Mouse (Mus musculus) hindbrain, postnatal 0 days (tissue): Measurements from ENCODE around the gene Dmwd. TPM values are rescaled to one million over a fixed set of nuclear protein-coding genes. Genes with fewer than 3 reads are reported as not detected.
A peak's percentile ranks its signal among the peaks of the same experiment; 100 is the strongest.

Experiments used
- ATAC-seq: fragments of 200-750 bp; cut with Nextera tagmentation; 2 replicates; pipeline ENCODE4 v1.8.0; 2017; ENCODE audit warnings: mild to moderate bottlenecking, moderate TSS enrichment, moderate library complexity
- DNase-seq: peaks from one replicate; pipeline ENCODE4 v3.0.0-alpha.2; 2015; ENCODE audit warnings: low spot score
- H3K27ac ChIP-seq: fragments of 300-500 bp; sonication (generic); 2 replicates; pipeline ENCODE4 v1.5.1; 2014; ENCODE audit warnings: mild to moderate bottlenecking
- H3K27me3 ChIP-seq: fragments of 300-500 bp; sonication (generic); 2 replicates; pipeline ENCODE4 v1.6.1; 2014; ENCODE audit warnings: low read length, mixed read lengths; ENCODE audit not compliant: insufficient read depth
- H3K36me3 ChIP-seq: fragments of 300-500 bp; sonication (generic); 2 replicates; pipeline ENCODE4 v1.6.1; 2014; ENCODE audit warnings: low read length, mixed read lengths; ENCODE audit not compliant: insufficient read depth
- H3K4me1 ChIP-seq: fragments of 300-500 bp; sonication (generic); 2 replicates; pipeline ENCODE4 v1.6.1; 2014; ENCODE audit warnings: antibody characterized with exemption, low read length, mixed read lengths; ENCODE audit not compliant: insufficient read depth
- H3K4me2 ChIP-seq: fragments of 300-500 bp; sonication (generic); 2 replicates; pipeline ENCODE4 v1.6.1; 2014; ENCODE audit warnings: low read depth, mild to moderate bottlenecking, low read length, moderate library complexity, mixed read lengths
- H3K4me3 ChIP-seq: fragments of 300-500 bp; sonication (generic); 2 replicates; pipeline ENCODE4 v1.5.1; 2014; ENCODE audit warnings: low read length
- H3K9ac ChIP-seq: fragments of 300-500 bp; sonication (generic); replicated peaks from 2 replicates; pipeline ENCODE4 v1.6.1; 2014; ENCODE audit warnings: mild to moderate bottlenecking, low read length, moderate library complexity, mixed read lengths
- H3K9me3 ChIP-seq: fragments of 300-500 bp; sonication (generic); 2 replicates; pipeline ENCODE4 v1.6.1; 2016; ENCODE audit warnings: low read length, mixed read lengths
- CTCF ChIP-seq: IDR thresholded peaks from 2 replicates; pipeline ENCODE4 v1.5.1; 2016; ENCODE audit warnings: antibody characterized with exemption, control low read depth, low read depth
- WGBS: fragments of 180-500 bp; shearing (Covaris S2); extraction: QIAGEN DNeasy Blood & Tissue Kit; methylation state at CpG from one replicate; pipeline ENCODE4 v1.1.7; 2014; 5-methylcytosine and 5-hydroxymethylcytosine counted together
- polyA plus RNA-seq: library from polyadenylated mRNA; unstranded; fragments of >200 nt; fragmentation: Nextera tagmentation; extraction: Ambion mirVana; gene quantifications from 2 replicates; pipeline ENCODE4 v1.2.1, GENCODE M21; 2015
- total RNA-seq: library from RNA; depleted of rRNA; stranded (reverse); fragments of >200 nt; gene quantifications from 2 replicates; pipeline ENCODE4 v1.2.3, GENCODE M21; 2014

Gene Dmwd
- total and polyA plus RNA-seq, 2 experiments from 2014 or later, result 30.9 to 151 TPM

DNA sequence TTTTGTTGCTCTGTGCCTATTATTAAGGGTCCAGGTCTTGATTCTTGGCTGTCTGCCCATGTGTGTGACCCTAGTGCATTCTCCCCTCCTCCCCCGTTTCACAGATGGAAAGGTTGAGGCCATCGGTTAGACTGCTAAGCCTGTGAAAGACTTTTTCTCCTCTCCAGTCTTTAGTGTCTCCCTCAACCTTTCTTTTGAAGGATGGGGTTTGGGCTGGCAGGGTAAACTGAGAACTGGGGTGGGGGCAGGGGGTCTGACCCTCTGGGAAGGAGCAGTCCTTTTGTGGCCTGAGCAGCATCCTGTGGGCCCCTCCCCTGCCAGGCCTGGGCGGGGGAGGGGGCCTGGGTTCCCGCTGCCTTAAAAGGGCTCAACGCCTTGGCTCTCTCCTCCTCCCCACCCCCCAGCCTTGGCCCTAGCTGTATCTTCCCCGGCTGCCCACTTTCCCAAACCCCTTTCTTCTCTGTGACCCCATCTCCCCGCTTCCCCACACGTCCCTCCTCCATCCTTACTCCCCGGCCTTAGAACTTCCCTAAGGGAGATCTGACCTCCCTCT lies 9.0 kb downstream of the Dmwd start:
- TF ChIP-seq CTCF, result no peak
- 27% methylated on average over 9 of the region's 9 CpGs for WGBS
- Histone ChIP-seq H3K4me1 (no peaks in the 10 kb centered on the region), H3K4me2 (no peak overlapping the region), H3K27ac (no peak overlapping the region), H3K27me3 (no peaks in the 10 kb centered on the region), H3K4me3 (no peak overlapping the region), H3K36me3 (peaks cover 34% of the 10 kb centered on the region), H3K9ac (no peak overlapping the region), H3K9me3 (no peaks in the 10 kb centered on the region)
- no peak for ATAC-seq
- no peak for DNase-seq

DNA sequence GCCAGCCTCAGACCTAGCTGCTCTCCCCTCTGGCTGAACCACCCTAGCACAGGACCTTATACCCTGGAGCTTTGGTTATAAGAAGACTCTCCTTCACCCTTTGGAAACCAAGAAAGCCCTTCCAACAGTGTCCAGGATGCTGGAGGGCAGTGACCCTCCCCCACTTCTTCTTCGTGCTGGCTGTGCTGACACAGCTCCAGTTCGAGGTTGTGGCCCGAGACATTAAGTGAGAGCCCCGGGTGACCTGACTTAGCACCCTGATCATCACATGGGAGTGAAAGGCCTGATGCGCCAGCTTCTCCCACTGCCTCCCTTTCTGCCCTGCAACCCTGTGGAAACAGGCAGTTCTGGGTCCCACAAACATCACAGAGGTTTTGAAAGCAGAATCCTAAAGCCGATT lies 9.5 kb downstream of the Dmwd start:
- peaks cover 30% of the 10 kb centered on the region for H3K36me3 ChIP-seq
- no peaks in the 10 kb centered on the region for H3K4me1 ChIP-seq
- ATAC-seq (no peak), DNase-seq (no peak)
- H3K4me3 ChIP-seq, result no peak overlapping the region
- no peak for TF ChIP-seq CTCF
- H3K27ac ChIP-seq, result no peak overlapping the region
- H3K27me3 ChIP-seq, result no peaks in the 10 kb centered on the region
- H3K9ac ChIP-seq, result no peak overlapping the region
- no peaks in the 10 kb centered on the region for H3K9me3 ChIP-seq
- no peak overlapping the region for H3K4me2 ChIP-seq
- WGBS, result 21% methylated on average over 6 of the region's 6 CpGs

DNA sequence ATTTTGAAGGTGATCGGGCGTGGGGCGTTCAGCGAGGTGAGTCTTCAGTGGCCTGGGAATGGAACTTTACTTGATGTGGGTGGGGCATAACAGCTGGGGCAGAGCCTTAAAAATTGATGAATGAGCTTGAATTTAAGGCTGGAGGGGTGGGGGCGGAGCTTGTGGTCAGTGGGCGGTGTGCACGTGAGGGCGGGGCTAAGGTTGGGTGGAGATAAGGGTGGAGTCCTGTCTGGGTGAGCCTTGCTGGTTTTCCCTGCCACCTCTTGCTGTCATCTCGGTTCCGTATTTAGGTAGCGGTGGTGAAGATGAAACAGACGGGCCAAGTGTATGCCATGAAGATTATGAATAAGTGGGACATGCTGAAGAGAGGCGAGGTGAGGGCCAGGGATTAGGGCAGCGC lies 10.0 kb downstream of the Dmwd start:
- Histone ChIP-seq H3K36me3 (peaks cover 30% of the 10 kb centered on the region), H3K9ac (no peak overlapping the region), H3K4me3 (no peak overlapping the region), H3K27ac (no peak overlapping the region), H3K9me3 (no peaks in the 10 kb centered on the region), H3K4me2 (no peak overlapping the region), H3K27me3 (no peaks in the 10 kb centered on the region), H3K4me1 (no peaks in the 10 kb centered on the region)
- no peak for TF ChIP-seq CTCF
- WGBS, result 28% methylated on average over 14 of the region's 14 CpGs
- DNase-seq (no peak), ATAC-seq (no peak)

DNA sequence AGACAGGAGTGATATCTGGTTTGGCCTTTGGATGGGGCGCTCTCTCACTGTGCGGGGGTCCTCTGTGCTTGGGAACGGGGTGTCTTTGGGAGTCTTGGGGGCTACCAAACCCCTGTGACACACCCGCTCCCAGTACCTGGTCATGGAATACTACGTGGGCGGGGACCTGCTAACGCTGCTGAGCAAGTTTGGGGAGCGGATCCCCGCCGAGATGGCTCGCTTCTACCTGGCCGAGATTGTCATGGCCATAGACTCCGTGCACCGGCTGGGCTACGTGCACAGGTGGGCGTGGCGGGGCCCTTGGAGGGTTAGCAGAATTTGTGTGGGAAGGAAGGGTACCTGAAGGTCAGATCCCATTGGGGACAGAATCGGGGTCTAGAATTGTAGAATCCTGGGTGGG lies 10.7 kb downstream of the Dmwd start:
- Histone ChIP-seq H3K9ac (no peak overlapping the region), H3K27me3 (no peaks in the 10 kb centered on the region), H3K36me3 (peaks cover 24% of the 10 kb centered on the region), H3K9me3 (no peaks in the 10 kb centered on the region), H3K4me3 (no peak overlapping the region), H3K27ac (no peak overlapping the region), H3K4me1 (no peaks in the 10 kb centered on the region), H3K4me2 (no peak overlapping the region)
- no peak for TF ChIP-seq CTCF
- ATAC-seq (no peak), DNase-seq (no peak)
- WGBS, result 69% methylated on average over 18 of the region's 18 CpGs

DNA sequence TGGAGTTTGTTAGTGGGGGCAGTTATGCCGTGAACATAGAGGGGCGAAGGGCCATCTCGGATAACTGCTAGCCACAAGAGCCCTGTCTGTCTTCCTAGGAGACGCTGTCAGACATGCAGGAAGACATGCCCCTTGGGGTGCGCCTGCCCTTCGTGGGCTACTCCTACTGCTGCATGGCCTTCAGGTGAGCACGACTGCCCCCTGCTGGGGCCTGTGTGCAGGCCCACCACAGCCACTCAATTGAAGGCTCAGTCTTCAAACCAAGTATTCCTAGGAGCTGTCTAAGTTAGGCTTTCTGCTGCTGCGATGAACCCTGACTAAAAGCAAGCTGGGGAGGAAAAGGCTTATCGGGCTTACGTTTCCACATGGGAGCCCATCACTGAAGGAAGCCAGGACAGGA lies 12.8 kb downstream of the Dmwd start:
- Histone ChIP-seq H3K4me2 (no peak overlapping the region), H3K27me3 (no peaks in the 10 kb centered on the region), H3K9ac (no peak overlapping the region), H3K9me3 (no peaks in the 10 kb centered on the region), H3K27ac (no peak overlapping the region), H3K36me3 (peaks cover 10% of the 10 kb centered on the region), H3K4me3 (no peak overlapping the region), H3K4me1 (0 out of 2 replicates have a peak, but pooled peaks cover 4% of the 10 kb centered on the region)
- DNase-seq, result peak; percentile 79
- WGBS, result 40% methylated on average over 10 of the region's 10 CpGs
- TF ChIP-seq CTCF, result peak; percentile 76
- no peak for ATAC-seq

DNA sequence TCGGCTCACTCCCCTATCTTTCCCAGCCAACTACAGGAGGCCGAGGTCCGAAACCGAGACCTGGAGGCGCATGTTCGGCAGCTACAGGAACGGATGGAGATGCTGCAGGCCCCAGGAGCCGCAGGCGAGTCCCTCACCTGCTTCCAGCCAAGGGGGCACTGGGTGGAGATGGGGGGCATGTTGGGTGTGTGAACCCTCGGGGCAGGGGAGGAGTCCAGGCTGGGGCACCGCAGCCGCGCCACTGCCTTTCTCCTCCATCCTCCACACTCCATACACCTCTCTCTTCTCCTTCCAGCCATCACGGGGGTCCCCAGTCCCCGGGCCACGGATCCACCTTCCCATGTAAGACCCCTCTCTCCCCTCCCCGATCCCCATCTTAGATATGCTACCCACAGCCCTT lies 15.9 kb downstream of the Dmwd start:
- Histone ChIP-seq H3K36me3 (peaks cover 10% of the 10 kb centered on the region), H3K9me3 (no peaks in the 10 kb centered on the region), H3K4me2 (peak overlapping the region; percentile 94), H3K27me3 (peaks cover 5% of the 10 kb centered on the region; the same call in 1 of the 2 replicates), H3K9ac (peak overlapping the region; percentile 22; the same call in 1 of the 2 replicates), H3K4me3 (no peak overlapping the region), H3K27ac (no peak overlapping the region), H3K4me1 (0 out of 2 replicates have a peak, but pooled peaks cover 4% of the 10 kb centered on the region)
- WGBS, result 44% methylated on average over 17 of the region's 17 CpGs
- no peak for TF ChIP-seq CTCF
- DNase-seq (no peak), ATAC-seq (no peak)

DNA sequence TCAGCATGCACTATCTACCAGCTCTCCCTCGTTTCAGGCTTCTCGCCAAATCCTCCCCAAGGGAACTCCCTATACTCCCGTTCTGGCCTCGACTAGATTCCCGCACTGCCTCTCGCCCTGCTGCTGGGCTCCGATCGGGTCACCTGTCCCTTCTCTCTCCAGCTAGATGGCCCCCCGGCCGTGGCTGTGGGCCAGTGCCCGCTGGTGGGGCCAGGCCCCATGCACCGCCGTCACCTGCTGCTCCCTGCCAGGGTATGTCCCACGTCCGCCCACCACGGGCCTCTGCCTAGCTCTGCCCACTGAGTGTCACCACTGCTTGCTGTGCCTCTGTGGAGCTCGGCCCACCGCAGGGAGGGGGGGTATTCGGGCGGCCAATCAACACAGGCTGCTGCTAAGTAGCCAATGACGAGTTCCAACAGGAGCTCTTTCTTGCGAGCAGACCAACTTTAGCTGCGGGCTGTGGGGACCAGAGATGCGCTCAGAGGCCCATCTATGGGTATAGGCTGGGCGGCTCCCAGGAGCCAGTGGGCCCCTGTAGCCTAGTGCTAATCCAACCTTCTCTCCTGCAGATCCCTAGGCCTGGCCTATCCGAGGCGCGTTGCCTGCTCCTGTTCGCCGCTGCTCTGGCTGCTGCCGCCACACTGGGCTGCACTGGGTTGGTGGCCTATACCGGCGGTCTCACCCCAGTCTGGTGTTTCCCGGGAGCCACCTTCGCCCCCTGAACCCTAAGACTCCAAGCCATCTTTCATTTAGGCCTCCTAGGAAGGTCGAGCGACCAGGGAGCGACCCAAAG lies 16.6 kb downstream of the Dmwd start:
- H3K27me3 ChIP-seq, result peaks cover 5% of the 10 kb centered on the region; the same call in 1 of the 2 replicates
- DNase-seq (peak; percentile 62), ATAC-seq (peak; percentile 53)
- peak overlapping the region; percentile 10; the same call in 1 of the 2 replicates for H3K4me3 ChIP-seq
- H3K9me3 ChIP-seq, result no peaks in the 10 kb centered on the region
- peak overlapping the region; percentile 11; the same call in 1 of the 2 replicates for H3K27ac ChIP-seq
- 0 out of 2 replicates have a peak, but pooled peaks cover 4% of the 10 kb centered on the region for H3K4me1 ChIP-seq
- TF ChIP-seq CTCF, result no peak
- H3K36me3 ChIP-seq, result peaks cover 10% of the 10 kb centered on the region
- peak overlapping the region; percentile 94 for H3K4me2 ChIP-seq
- H3K9ac ChIP-seq, result peak overlapping the region; percentile 22
- WGBS, result 11% methylated on average over 38 of the region's 38 CpGs
